Mouse (Mus musculus) kidney, adult 8-10 months (tissue): ENCODE data around the gene Tor1b.

Experiments used
- DNase-seq, 2 experiments: peaks; one replicate each; pipeline ENCODE4 v3.0.0; 2022

The Tor1b gene

GRCm38 (mm10) chr2:30995432-30995996 lies 42.8 kb downstream of the Tor1b start:
- peak; percentile 66 to 73 for DNase-seq

DNA sequence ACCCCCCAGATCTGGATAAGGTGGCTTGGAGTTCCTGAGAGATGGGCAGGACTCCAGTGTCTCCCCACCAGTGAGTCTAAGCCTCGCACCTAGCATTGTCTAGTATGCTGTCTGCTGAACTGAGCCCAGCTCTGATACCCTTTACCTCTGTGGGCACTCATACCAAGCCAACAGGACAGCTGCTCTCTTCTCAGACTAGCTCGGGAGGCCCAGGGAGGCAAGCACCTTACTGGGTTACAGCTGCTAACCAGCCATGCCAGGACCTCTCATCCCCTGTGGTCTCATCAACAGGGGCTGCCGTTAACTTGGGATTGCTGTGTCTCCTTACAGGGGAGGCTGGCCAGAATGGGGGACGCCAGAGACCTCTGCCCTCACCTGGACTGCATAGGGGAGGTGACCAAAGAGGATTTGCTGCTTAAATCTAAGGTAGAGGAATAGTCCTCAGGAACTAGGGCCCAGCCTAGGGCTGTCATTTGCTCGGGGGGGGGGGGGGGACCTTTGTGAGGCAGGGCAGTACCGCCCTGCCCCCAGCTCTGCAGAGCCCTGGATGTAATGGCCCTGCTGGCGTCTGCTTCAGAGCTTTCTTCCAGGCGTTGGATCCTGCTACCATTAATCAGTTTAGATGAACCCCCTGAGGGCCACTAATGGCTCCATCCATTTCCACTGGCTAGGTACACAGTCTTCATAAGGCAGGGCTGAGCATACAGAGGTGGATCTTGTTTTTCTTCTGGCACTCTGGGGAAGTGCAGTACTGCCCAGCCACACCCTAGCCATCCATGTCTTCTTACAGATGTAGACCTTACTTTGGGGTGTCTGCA lies 45.9 kb downstream of the Tor1b start:
- DNase-seq = no peak

DNA sequence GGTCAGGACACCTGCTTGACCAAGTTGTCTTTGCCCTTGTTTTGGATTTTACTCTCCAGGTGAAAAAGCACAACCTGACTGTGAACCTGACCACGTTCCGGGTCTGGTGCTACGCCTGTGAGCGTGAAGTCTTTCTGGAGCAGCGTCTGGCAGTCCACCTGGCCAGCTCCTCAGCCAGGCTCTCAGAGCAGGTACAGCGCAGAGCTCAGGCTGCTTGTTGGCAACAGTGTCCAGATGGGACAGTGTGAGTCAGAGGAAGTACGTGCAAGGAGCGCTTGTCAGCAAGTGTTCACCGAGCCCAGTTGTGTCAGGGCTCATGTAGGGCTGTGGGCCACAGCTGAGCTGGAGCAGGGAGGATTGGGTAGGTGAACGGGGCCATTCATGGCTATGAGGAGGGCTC lies 50.1 kb downstream of the Tor1b start:
- DNase-seq = no peak

DNA sequence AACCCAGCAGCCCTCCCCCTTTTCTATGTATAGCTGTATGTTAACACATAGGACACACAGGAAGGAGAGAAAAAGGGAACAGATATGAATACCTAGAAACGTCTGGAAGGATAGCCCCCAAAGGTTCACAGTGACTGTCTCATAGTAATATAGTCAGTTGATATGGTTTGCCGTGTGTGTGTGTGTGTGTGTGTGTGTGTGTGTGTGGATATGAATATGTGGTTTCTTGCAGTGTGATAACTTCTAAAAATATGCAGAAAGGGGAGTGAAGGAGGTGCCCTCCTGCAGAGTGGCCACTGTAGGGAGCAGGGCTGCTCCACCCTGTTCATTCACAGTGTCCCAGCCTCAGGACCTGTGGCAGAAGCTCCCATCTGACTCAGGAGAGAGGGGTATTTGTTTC lies 52.7 kb downstream of the Tor1b start:
- no peak for DNase-seq

- no peak for DNase-seq
Observed at GRCm38 (mm10) chr2:31006434-31006833, 53.7 kb downstream of the Tor1b start.

DNA sequence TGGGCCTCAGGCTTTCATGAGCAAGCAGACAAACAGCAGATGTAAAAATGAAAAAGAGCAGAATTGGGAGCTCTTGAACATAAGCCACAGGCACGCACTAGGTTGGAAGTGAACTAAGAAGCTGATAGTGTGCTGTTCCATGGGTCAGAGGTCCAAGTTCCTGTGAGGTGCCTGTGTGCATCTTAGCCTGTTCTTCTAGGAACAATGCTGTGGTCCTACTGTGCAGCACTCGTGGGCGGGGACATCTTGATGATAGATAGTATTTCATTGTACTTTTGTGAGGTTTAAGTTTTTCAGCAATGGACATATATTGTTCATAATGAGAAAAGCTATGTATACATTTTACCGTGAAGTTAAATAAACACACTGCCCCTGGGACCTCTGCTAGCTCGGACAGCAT lies 54.4 kb downstream of the Tor1b start:
- no peak for DNase-seq
